Mouse (Mus musculus) ES-Bruce4 (cell line): Measurements from ENCODE around the gene Snrnp35. TPM values are rescaled to one million over a fixed set of nuclear protein-coding genes. Genes with fewer than 3 reads are reported as not detected.
A peak's percentile ranks its signal among the peaks of the same experiment; 100 is the strongest.

Experiments used
- H3K27ac ChIP-seq: 2 replicates; pipeline ENCODE4 v1.5.1; 2012; ENCODE audit warnings: low read length, inconsistent platforms; ENCODE audit not compliant: insufficient read depth
- H3K27me3 ChIP-seq: 2 replicates; pipeline ENCODE4 v1.6.1; 2012; ENCODE audit warnings: mild to moderate bottlenecking, low read length, inconsistent platforms; ENCODE audit not compliant: control insufficient read depth, poor library complexity, insufficient read depth, severe bottlenecking
- H3K36me3 ChIP-seq: 2 replicates; pipeline ENCODE4 v1.6.1; 2012; ENCODE audit warnings: inconsistent platforms, mild to moderate bottlenecking, low read length, moderate library complexity; ENCODE audit not compliant: control insufficient read depth, poor library complexity, insufficient read depth, severe bottlenecking
- H3K4me1 ChIP-seq: one replicate; pipeline ENCODE4 v1.8.1; 2011; ENCODE audit warnings: low read length; ENCODE audit not compliant: control insufficient read depth, insufficient read depth
- H3K4me3 ChIP-seq: 2 replicates; pipeline ENCODE4 v1.5.1; 2011; ENCODE audit warnings: low read depth, mild to moderate bottlenecking, low read length
- H3K9ac ChIP-seq: 2 replicates; pipeline ENCODE4 v1.6.1; 2012; ENCODE audit warnings: low read depth, mild to moderate bottlenecking, inconsistent platforms; ENCODE audit not compliant: poor library complexity, severe bottlenecking
- H3K9me3 ChIP-seq: replicated peaks from 2 replicates; pipeline ENCODE4 v1.6.1; 2012; ENCODE audit warnings: mild to moderate bottlenecking, low read length, inconsistent platforms; ENCODE audit not compliant: control insufficient read depth, poor library complexity, insufficient read depth, severe bottlenecking
- CTCF ChIP-seq: IDR thresholded peaks from one replicate; pipeline ENCODE4 v1.8.1; 2011; ENCODE audit warnings: low read depth, low read length
- EP300 ChIP-seq: IDR thresholded peaks from 2 replicates; pipeline ENCODE4 v1.6.1; 2011; ENCODE audit warnings: low read depth, low read length; ENCODE audit not compliant: insufficient read depth
- POLR2A ChIP-seq: IDR thresholded peaks from one replicate; pipeline ENCODE4 v1.8.1; 2011; ENCODE audit warnings: low read length; ENCODE audit not compliant: insufficient read depth
- polyA plus RNA-seq: library from polyadenylated mRNA; stranded (reverse); fragments of >200 nt; gene quantifications from 2 replicates; pipeline ENCODE4 v1.2.4, GENCODE M21; 2011; ENCODE audit warnings: low read depth; ENCODE audit not compliant: missing spikeins, insufficient read depth, insufficient read length

Snrnp35 gene
- polyA plus RNA-seq, 1 experiment: 27.1 TPM

DNA sequence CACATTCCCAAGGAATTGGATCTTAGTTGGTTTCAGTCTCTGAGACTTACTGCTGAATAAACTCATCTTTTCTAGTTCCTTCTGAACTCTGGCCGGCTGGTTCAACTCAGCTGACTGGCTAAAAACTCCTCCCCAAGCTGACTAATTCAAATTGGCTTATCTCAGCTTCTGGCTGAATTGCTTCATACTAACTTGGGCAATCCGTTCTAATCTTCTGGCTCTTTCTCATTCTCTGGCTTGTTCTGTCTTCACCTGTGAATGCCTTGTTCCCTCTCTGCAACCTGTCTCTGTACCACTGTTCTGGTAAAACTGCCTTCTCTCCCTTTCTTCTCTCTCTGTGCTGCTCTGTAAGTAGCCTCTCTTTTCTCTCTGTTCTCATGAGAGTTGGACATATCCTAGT, 40.3 kb upstream of the Snrnp35 start:
- H3K27ac ChIP-seq: no peak overlapping the region
- no peaks in the 10 kb centered on the region for H3K27me3 ChIP-seq
- H3K9ac ChIP-seq: no peak overlapping the region
- no peaks in the 10 kb centered on the region for H3K9me3 ChIP-seq
- peaks cover 2% of the 10 kb centered on the region for H3K4me1 ChIP-seq
- no peak for TF ChIP-seq EP300
- TF ChIP-seq CTCF: no peak
- TF ChIP-seq POLR2A: no peak
- no peak overlapping the region for H3K4me3 ChIP-seq
- H3K36me3 ChIP-seq: peaks cover 8% of the 10 kb centered on the region

DNA sequence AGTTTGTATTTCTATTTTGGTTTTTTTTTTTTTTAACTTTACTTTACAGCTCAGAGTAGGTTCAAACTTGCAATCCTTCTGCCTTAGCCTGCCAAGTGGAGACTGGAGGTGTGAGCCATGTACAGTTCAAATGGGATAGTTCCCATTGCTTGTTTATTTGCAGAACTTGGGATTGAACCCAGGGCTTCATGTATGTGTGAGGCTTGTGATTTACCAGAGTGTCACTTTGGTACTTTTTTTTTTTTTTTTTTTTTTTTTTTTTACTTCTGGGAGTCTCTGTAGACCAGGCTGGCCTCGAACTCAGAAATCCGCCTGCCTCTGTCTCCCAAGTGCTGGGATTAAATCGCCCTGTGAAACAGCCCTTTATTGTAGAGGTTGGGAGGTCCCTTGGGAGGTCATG, 38.7 kb upstream of the Snrnp35 start:
- TF ChIP-seq EP300 (no peak), POLR2A (no peak), CTCF (no peak)
- H3K27me3 ChIP-seq: no peaks in the 10 kb centered on the region
- H3K36me3 ChIP-seq: peaks cover 22% of the 10 kb centered on the region
- H3K9ac ChIP-seq: peak overlapping the region; percentile 98
- no peaks in the 10 kb centered on the region for H3K9me3 ChIP-seq
- peak overlapping the region; percentile 88 for H3K4me3 ChIP-seq
- peak overlapping the region; percentile 85 for H3K27ac ChIP-seq
- peaks cover 2% of the 10 kb centered on the region for H3K4me1 ChIP-seq

DNA sequence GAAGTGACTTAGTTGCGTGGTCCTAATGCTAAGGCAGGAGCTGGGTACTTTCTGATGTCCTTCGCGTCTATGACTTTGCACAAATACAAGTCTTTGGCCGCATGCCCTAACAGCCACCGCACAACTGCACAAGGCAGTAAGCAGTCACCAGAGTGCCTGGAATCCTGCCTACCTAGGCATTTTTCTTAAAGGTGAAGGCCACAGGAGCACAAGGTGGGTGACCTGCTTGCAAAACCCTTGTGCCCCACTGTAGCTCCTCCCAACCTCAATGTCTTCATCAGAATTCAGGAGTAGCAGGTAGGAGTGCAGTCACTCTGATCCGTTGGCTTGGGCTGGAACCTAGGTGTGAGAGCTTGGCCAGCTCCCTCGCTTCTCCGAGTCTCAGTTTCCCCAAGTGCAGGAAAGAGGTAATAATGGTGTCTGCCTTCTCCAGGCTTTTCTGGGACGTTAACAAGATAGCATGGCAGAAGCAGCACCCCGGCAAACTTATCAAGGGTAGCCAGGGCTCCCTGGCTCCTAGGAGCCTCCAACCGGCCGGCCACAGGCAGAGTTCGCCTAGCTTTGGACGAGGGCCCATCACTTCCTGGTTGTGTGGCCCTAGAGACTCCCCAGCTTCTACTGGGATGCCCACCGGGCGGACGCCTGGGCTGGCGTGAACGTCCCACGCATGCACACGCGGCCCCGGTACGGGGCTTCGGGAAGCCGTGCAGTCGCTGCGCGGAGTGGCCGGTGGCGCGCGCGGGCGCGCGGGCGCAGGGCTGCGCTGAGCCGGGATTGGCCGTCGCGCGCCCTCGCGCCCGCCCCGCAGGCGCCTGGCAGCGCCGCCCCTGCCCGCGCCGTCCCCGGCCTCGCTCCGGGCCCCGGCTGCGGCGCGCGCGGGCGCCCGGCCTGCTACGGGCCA, 38.0 kb upstream of the Snrnp35 start:
- TF ChIP-seq EP300 (no peak), POLR2A (no peak), CTCF (no peak)
- H3K4me3 ChIP-seq: peak overlapping the region; percentile 88
- peak overlapping the region; percentile 85 for H3K27ac ChIP-seq
- H3K36me3 ChIP-seq: peaks cover 28% of the 10 kb centered on the region
- H3K27me3 ChIP-seq: no peaks in the 10 kb centered on the region
- H3K9me3 ChIP-seq: no peaks in the 10 kb centered on the region
- H3K9ac ChIP-seq: peak overlapping the region; percentile 98
- H3K4me1 ChIP-seq: peaks cover 2% of the 10 kb centered on the region

DNA sequence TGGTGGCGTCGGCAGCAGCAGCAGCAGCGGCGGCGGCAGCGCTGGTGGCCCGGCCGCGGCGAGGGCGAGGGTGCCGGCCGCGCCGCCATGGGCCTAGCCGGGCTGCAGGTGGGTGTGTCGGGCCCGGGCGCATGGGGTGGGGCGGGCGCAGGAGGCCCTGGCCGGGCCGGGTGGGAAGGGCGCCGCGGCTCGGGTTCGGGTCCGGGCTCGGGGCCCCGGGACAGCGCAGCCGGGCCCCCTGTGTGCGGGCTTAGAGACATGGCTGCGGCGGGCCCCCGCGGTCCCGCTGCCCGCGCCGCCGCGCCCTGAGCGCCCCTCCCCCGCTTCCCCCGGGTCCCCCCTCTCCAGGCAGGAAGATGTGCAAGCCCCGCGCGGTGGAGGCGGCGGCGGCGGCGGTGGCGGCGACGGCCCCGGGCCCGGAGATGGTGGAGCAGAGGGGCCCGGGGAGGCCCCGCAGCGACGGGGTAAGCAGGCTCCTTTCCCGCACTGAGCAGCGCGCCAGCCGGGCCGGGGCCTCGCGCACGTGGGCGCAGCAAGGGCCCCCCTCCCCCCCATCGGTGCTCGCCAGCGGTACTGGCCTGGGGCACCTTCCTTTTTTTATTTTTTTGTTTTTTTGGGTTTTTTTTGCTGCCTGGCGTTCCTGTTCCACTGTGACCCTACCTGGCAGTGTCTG, 37.2 kb upstream of the Snrnp35 start:
- peak overlapping the region; percentile 98 for H3K9ac ChIP-seq
- no peaks in the 10 kb centered on the region for H3K9me3 ChIP-seq
- H3K27me3 ChIP-seq: no peaks in the 10 kb centered on the region
- no peak for TF ChIP-seq EP300
- no peak for TF ChIP-seq POLR2A
- no peak for TF ChIP-seq CTCF
- peak overlapping the region; percentile 79 for H3K27ac ChIP-seq
- H3K36me3 ChIP-seq: peaks cover 36% of the 10 kb centered on the region
- H3K4me3 ChIP-seq: peak overlapping the region; percentile 78
- H3K4me1 ChIP-seq: peaks cover 5% of the 10 kb centered on the region

DNA sequence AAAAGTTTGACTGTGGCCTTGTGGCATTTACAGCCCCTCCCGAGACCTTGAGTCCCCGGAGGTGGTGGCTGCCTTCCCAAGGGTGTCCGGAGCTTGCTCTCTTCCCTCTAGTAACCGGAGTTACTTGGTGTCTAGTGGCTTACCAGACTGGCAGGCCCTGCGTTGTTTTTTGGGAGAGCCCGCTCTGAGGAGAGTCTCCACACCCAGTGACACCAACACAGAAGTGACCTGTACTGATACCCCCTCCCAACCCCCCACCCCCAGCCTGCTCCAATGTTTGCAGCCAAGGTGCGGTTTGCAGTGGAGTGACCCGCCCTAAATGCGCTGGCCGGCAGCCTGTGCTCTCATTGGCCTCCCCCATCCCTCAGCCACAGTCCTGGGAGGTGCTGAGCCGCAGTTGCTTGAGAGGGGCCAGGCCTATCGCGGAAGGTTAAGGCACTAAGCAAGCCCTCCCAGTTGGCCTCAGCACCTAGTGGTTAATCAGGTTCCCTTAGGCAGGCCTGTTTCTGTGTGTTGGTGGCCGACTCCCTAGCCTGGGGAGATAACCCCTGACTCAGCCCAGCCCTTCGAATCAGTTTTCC, 36.5 kb upstream of the Snrnp35 start:
- no peaks in the 10 kb centered on the region for H3K9me3 ChIP-seq
- peak overlapping the region; percentile 78 for H3K4me3 ChIP-seq
- peak overlapping the region; percentile 98 for H3K9ac ChIP-seq
- H3K27ac ChIP-seq: peak overlapping the region; percentile 79
- TF ChIP-seq EP300 (peak; percentile 67; the same call in 1 of the 2 replicates), POLR2A (no peak)
- H3K4me1 ChIP-seq: peaks cover 5% of the 10 kb centered on the region
- H3K36me3 ChIP-seq: peaks cover 43% of the 10 kb centered on the region
- no peaks in the 10 kb centered on the region for H3K27me3 ChIP-seq

DNA sequence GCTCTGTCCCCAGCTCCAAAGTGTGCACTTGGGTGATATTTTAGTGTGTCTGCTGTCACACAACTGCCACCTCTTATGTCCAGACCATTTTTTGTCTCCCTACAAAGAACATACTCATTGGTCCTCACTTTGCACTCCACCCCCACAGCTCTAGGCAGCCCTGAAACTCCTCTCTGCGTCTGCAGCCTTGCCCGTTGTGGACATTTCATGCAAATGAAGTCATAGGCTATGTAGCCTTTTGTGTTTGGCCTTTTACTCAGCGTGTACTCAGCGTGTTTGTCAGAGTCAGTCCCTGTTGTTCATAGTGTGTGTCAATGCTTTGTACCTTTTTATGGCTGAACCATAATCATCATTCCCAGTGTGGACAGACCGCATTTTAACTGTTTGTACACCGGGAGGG, 33.4 kb upstream of the Snrnp35 start:
- Histone ChIP-seq H3K9me3 (no peaks in the 10 kb centered on the region), H3K4me3 (no peak overlapping the region), H3K27me3 (no peaks in the 10 kb centered on the region), H3K4me1 (peaks cover 5% of the 10 kb centered on the region), H3K27ac (no peak overlapping the region), H3K36me3 (peaks cover 47% of the 10 kb centered on the region), H3K9ac (no peak overlapping the region)
- no peak for TF ChIP-seq CTCF
- no peak for TF ChIP-seq POLR2A
- no peak for TF ChIP-seq EP300
